Mouse (Mus musculus): ENCODE measurements around the gene Rtn4r. TPM values are rescaled to one million over a fixed set of nuclear protein-coding genes. Genes with fewer than 3 reads are reported as not detected.

Gene Rtn4r
- polyA plus RNA-seq, 1 experiment from 2014 or later = 0.16 TPM

DNA sequence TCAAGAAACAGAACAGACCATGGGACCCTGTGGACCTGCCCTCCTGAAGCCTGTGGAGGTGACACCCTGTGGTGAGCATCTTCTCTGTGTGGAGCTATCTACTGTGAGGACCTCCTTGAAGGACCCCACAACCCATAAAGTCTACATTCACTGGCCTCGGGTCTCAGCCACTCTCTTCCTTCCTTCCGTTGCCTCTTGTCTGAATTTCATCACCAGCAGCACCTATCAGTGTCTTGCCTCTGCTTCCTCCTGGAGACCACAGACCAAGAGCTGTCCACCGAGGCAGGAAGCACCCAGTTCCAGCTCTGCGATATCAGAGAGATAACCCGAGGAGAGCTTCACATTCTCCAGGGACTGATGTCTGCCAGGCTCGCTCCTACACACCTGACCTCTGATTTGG lies 31.8 kb downstream of the Rtn4r start:
- Histone ChIP-seq H3K9me3 (replicated peaks; ENCODE audit: control insufficient read depth, low read length) (no peaks in the 10 kb centered on the region), H3K27me3 (ENCODE audit: control insufficient read depth, insufficient read depth, low read length) (no peaks in the 10 kb centered on the region), H3K27ac (ENCODE audit: low read length) (no peak overlapping the region), H3K36me3 (ENCODE audit: control insufficient read depth, insufficient read depth) (no peaks in the 10 kb centered on the region), H3K4me1 (ENCODE audit: control insufficient read depth, insufficient read depth, low read length) (peaks cover 17% of the 10 kb centered on the region), H3K4me3 (ENCODE audit: low read length) (no peak overlapping the region), H3K4me2 (ENCODE audit: low read depth, low read length) (no peak overlapping the region), H3K9ac (ENCODE audit: low read length) (no peak overlapping the region)
- 38% methylated on average over 6 of the region's 6 CpGs for WGBS
- ATAC-seq (replicated peaks; ENCODE audit: extremely low read depth, insufficient read depth, low FRiP score) = no peak

DNA sequence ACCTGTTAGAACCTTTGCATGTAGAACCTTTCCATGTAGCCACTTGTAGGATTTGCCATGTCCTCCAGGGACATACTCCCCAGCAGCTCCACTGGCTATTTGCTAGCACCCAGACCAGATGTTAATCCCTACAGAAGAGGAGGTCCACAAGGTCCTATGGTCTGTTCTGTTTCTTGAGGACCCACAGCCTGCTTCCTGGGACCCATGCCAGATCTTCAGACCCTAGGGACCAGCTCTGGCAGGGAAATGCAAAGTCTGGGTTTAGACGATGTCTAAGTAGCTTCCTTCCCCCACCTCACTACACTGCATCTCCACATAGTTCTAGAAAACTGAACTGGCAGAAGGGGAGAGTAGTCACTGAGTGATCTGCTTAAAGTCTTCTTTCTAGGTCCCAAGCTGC lies 32.3 kb downstream of the Rtn4r start:
- 36% methylated on average over 1 of the region's 1 CpGs for WGBS
- peaks cover 11% of the 10 kb centered on the region for H3K4me1 ChIP-seq (ENCODE audit: control insufficient read depth, insufficient read depth, low read length)
- H3K4me3 ChIP-seq (ENCODE audit: low read length) = no peak overlapping the region
- no peak for ATAC-seq (replicated peaks; ENCODE audit: extremely low read depth, insufficient read depth, low FRiP score)
- H3K36me3 ChIP-seq (ENCODE audit: control insufficient read depth, insufficient read depth) = no peaks in the 10 kb centered on the region
- H3K27ac ChIP-seq (ENCODE audit: low read length) = no peak overlapping the region
- no peak overlapping the region for H3K9ac ChIP-seq (ENCODE audit: low read length)
- H3K9me3 ChIP-seq (replicated peaks; ENCODE audit: control insufficient read depth, low read length) = no peaks in the 10 kb centered on the region
- no peaks in the 10 kb centered on the region for H3K27me3 ChIP-seq (ENCODE audit: control insufficient read depth, insufficient read depth, low read length)
- H3K4me2 ChIP-seq (ENCODE audit: low read depth, low read length) = no peak overlapping the region

DNA sequence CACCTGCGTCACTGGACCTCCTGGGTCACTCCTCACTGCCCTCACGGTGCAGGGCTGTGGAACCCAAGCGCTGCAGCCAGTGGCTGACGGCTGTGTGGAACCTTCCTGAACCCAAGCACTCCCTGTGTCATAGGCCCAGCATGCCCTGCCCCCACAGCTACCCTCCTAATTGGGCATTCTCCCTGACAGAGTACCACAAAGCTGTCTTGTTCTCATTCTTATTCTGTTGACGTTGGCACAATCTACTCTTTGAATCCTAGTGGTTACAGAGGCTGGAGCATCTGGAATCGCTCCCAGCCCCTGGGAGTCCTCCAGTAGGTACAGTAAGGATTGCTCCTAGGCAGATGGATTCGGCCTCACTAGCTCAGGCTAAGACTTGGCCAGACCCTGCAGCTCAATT lies 33.1 kb downstream of the Rtn4r start:
- H3K4me2 ChIP-seq (ENCODE audit: low read depth, low read length) = no peak overlapping the region
- no peaks in the 10 kb centered on the region for H3K27me3 ChIP-seq (ENCODE audit: control insufficient read depth, insufficient read depth, low read length)
- no peaks in the 10 kb centered on the region for H3K36me3 ChIP-seq (ENCODE audit: control insufficient read depth, insufficient read depth)
- peaks cover 4% of the 10 kb centered on the region for H3K4me1 ChIP-seq (ENCODE audit: control insufficient read depth, insufficient read depth, low read length)
- no peak overlapping the region for H3K4me3 ChIP-seq (ENCODE audit: low read length)
- H3K9ac ChIP-seq (ENCODE audit: low read length) = no peak overlapping the region
- no peak overlapping the region for H3K27ac ChIP-seq (ENCODE audit: low read length)
- no peaks in the 10 kb centered on the region for H3K9me3 ChIP-seq (replicated peaks; ENCODE audit: control insufficient read depth, low read length)
- 69% methylated on average over 7 of the region's 7 CpGs for WGBS
- ATAC-seq (replicated peaks; ENCODE audit: extremely low read depth, insufficient read depth, low FRiP score) = no peak

DNA sequence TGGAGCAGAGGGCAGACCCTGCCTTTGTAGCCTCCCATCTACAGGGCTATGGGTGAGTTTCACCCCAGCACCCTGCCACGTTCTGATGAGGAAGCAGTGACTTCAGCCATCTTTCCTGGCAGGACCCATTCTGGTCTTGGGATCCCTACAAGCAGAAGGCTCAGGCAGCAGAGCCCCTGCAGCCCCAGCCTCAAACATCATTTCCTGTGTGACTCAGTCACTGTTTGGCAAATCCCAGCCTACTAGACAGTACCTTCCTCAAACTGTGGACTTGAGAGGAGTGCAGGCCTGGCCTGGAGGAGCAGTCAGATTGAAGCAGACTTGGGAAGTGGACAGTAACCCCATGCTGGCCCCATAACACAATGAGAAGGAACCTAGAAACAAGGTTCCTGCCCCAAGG lies 33.7 kb downstream of the Rtn4r start:
- no peak for ATAC-seq (replicated peaks; ENCODE audit: extremely low read depth, insufficient read depth, low FRiP score)

GRCm38 (mm10) chr16:18164642-18165238 lies 37.3 kb downstream of the Rtn4r start:
- Histone ChIP-seq H3K27me3 (ENCODE audit: control insufficient read depth, insufficient read depth, low read length) (no peaks in the 10 kb centered on the region), H3K4me1 (ENCODE audit: control insufficient read depth, insufficient read depth, low read length) (peaks cover 3% of the 10 kb centered on the region; the same call in 1 of the 2 replicates), H3K27ac (ENCODE audit: low read length) (no peak overlapping the region), H3K9me3 (replicated peaks; ENCODE audit: control insufficient read depth, low read length) (no peaks in the 10 kb centered on the region), H3K4me2 (ENCODE audit: low read depth, low read length) (no peak overlapping the region), H3K36me3 (ENCODE audit: control insufficient read depth, insufficient read depth) (no peaks in the 10 kb centered on the region), H3K4me3 (ENCODE audit: low read length) (no peak overlapping the region), H3K9ac (ENCODE audit: low read length) (no peak overlapping the region)
- no peak for ATAC-seq (replicated peaks; ENCODE audit: extremely low read depth, insufficient read depth, low FRiP score)
- WGBS = 36% methylated on average over 2 of the region's 2 CpGs

More for the DNA sequence above, 33.7 kb downstream of the Rtn4r start:
- H3K4me1 ChIP-seq (ENCODE audit: control insufficient read depth, insufficient read depth, low read length) = peaks cover 3% of the 10 kb centered on the region; the same call in 1 of the 2 replicates
- no peak overlapping the region for H3K4me2 ChIP-seq (ENCODE audit: low read depth, low read length)
- H3K9ac ChIP-seq (ENCODE audit: low read length) = no peak overlapping the region
- no peaks in the 10 kb centered on the region for H3K36me3 ChIP-seq (ENCODE audit: control insufficient read depth, insufficient read depth)
- WGBS = 42% methylated on average over 1 of the region's 1 CpGs
- H3K27me3 ChIP-seq (ENCODE audit: control insufficient read depth, insufficient read depth, low read length) = no peaks in the 10 kb centered on the region
- no peaks in the 10 kb centered on the region for H3K9me3 ChIP-seq (replicated peaks; ENCODE audit: control insufficient read depth, low read length)
- H3K4me3 ChIP-seq (ENCODE audit: low read length) = no peak overlapping the region
- H3K27ac ChIP-seq (ENCODE audit: low read length) = no peak overlapping the region

DNA sequence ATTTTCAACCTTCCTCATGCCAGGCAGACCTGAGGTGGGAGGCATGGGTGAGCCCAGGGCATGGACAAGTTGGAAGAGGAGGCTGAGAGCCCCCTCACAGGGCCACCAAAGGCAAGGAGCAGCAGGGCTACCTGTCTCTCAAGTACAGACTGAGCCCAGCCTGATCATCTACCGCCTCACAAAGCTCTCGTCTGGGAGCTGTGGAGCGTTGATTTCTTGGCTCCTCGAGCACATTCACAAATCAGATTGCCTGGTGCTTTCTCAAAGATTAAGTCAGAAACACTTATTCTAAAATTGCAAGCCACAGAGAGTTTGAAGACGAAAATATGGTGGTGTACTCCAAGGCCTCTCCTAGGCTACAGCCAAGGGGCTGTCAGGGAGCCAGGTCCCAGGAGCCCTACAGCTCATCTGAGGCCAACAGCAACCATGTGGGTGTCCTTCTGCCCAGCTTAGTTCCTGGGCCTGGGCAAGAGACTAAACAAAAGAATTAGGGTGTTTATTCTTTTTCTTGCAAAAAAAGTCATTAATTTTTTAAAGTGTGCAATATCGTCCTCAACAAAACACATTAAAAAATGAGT lies 39.3 kb downstream of the Rtn4r start:
- Histone ChIP-seq H3K36me3 (ENCODE audit: control insufficient read depth, insufficient read depth) (no peaks in the 10 kb centered on the region), H3K4me2 (ENCODE audit: low read depth, low read length) (no peak overlapping the region), H3K4me1 (ENCODE audit: control insufficient read depth, insufficient read depth, low read length) (no peaks in the 10 kb centered on the region; the same call in 1 of the 2 replicates), H3K27ac (ENCODE audit: low read length) (no peak overlapping the region), H3K4me3 (ENCODE audit: low read length) (no peak overlapping the region), H3K9ac (ENCODE audit: low read length) (no peak overlapping the region), H3K27me3 (ENCODE audit: control insufficient read depth, insufficient read depth, low read length) (no peaks in the 10 kb centered on the region), H3K9me3 (replicated peaks; ENCODE audit: control insufficient read depth, low read length) (no peaks in the 10 kb centered on the region)
- ATAC-seq (replicated peaks; ENCODE audit: extremely low read depth, insufficient read depth, low FRiP score) = no peak; the same call in 1 of the 2 replicates
- 69% methylated on average over 6 of the region's 6 CpGs for WGBS

GRCm38 (mm10) chr16:18169156-18169555 lies 41.7 kb downstream of the Rtn4r start:
- Histone ChIP-seq H3K4me2 (ENCODE audit: low read depth, low read length) (no peak overlapping the region), H3K27me3 (ENCODE audit: control insufficient read depth, insufficient read depth, low read length) (no peaks in the 10 kb centered on the region), H3K9ac (ENCODE audit: low read length) (no peak overlapping the region), H3K9me3 (replicated peaks; ENCODE audit: control insufficient read depth, low read length) (no peaks in the 10 kb centered on the region), H3K4me1 (ENCODE audit: control insufficient read depth, insufficient read depth, low read length) (peaks cover 3% of the 10 kb centered on the region; the same call in 1 of the 2 replicates), H3K36me3 (ENCODE audit: control insufficient read depth, insufficient read depth) (no peaks in the 10 kb centered on the region), H3K4me3 (ENCODE audit: low read length) (no peak overlapping the region), H3K27ac (ENCODE audit: low read length) (no peak overlapping the region)
- WGBS = 67% methylated on average over 5 of the region's 5 CpGs
- ATAC-seq (replicated peaks; ENCODE audit: extremely low read depth, insufficient read depth, low FRiP score) = no peak

- Histone ChIP-seq H3K4me3 (ENCODE audit: low read length) (no peak overlapping the region), H3K9ac (ENCODE audit: low read length) (no peak overlapping the region), H3K4me2 (ENCODE audit: low read depth, low read length) (no peak overlapping the region), H3K36me3 (ENCODE audit: control insufficient read depth, insufficient read depth) (no peaks in the 10 kb centered on the region), H3K27ac (ENCODE audit: low read length) (no peak overlapping the region), H3K27me3 (ENCODE audit: control insufficient read depth, insufficient read depth, low read length) (no peaks in the 10 kb centered on the region), H3K9me3 (replicated peaks; ENCODE audit: control insufficient read depth, low read length) (no peaks in the 10 kb centered on the region), H3K4me1 (ENCODE audit: control insufficient read depth, insufficient read depth, low read length) (peaks cover 3% of the 10 kb centered on the region; the same call in 1 of the 2 replicates)
- 81% methylated on average over 3 of the region's 3 CpGs for WGBS
- ATAC-seq (replicated peaks; ENCODE audit: extremely low read depth, insufficient read depth, low FRiP score) = no peak
Measured at GRCm38 (mm10) chr16:18169776-18170175, 42.3 kb downstream of the Rtn4r start.

DNA sequence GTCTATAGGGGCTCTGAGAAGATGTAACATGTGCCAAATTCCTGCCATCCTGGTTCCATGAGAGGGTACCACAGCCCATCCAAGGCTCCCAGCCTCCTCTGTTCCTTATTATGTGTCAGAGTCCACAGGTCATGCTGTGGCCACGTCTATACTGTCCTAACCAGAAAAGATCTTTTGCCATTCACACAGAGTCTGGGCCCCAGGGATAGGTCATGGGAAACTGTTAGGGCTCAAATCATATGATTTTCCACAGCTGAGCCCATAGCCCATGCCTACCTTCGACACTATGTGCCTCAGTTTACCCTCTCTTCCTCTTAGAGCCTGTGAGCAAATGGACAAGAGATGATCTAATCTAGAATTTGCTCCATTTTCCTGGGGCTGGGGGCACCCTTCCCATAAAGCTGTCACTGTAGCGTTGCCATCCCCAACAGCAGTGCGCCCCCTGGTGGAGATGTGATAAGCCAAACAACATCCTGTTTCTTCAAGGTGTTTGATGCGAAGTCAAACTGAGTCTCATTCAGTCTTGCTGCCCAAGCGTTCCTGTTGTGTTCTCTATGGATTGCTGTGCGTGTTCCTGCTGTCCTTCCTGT lies 44.9 kb downstream of the Rtn4r start:
- H3K36me3 ChIP-seq (ENCODE audit: control insufficient read depth, insufficient read depth) = no peaks in the 10 kb centered on the region
- WGBS = 7% methylated on average over 7 of the region's 7 CpGs
- no peak for ATAC-seq (replicated peaks; ENCODE audit: extremely low read depth, insufficient read depth, low FRiP score)
- no peak overlapping the region for H3K27ac ChIP-seq (ENCODE audit: low read length)
- H3K4me2 ChIP-seq (ENCODE audit: low read depth, low read length) = no peak overlapping the region
- no peaks in the 10 kb centered on the region for H3K9me3 ChIP-seq (replicated peaks; ENCODE audit: control insufficient read depth, low read length)
- H3K27me3 ChIP-seq (ENCODE audit: control insufficient read depth, insufficient read depth, low read length) = peaks cover 6% of the 10 kb centered on the region; the same call in 1 of the 2 replicates
- no peak overlapping the region for H3K9ac ChIP-seq (ENCODE audit: low read length)
- H3K4me3 ChIP-seq (ENCODE audit: low read length) = no peak overlapping the region
- peaks cover 3% of the 10 kb centered on the region; the same call in 1 of the 2 replicates for H3K4me1 ChIP-seq (ENCODE audit: control insufficient read depth, insufficient read depth, low read length)

All from heart, embryonic 16.5 days (tissue).